Mouse (Mus musculus) mouse embryonic stem cell (cell line): ENCODE measurements around the gene Lamp1.

ENCODE experiments used
- in situ Hi-C, 2 experiments: fragments of 300-500 bp; cut with MboI; formaldehyde crosslinking; loops; 1 replicate in 1 of 2; 3 replicates in 1 of 2; pipeline ENCODE4 v1.14.3; 2019 to 2020; ENCODE audit warnings: low sequenced_read_pairs in 2 of 2, low pct_unique_long_range_greater_than_20kb in 1 of 2, mixed read lengths in 1 of 2; ENCODE audit not compliant: unreplicated experiment in 1 of 2

The Lamp1 gene

DNA sequence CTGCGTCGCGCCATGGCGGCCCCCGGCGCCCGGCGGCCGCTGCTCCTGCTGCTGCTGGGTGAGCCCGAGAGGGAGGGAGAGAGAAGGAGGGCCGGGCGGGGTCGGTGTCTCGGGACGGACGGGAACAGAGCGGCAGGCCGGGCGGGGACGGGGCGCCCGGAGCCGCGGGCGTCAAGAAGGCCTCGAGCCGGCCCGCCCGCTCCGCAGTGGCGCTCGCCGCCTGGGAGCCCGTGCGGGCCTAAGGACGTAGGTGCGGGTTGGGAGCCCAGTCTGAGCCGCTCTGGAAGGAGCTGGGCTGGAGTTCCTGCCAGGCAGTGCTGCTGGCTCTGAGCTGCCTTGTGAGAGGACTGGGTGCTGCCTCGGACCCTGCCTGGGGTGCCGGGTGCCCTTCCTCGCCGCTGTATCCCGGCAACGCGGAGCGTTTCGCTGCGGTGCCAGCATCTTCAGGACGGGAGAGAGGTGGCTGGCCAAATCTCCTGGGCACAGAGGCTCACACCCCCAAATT is 468 bp downstream of the Lamp1 start:
- in situ Hi-C loops, result no loop called here

GRCm38 (mm10) chr8:13160691-13161090 is 1.7 kb downstream of the Lamp1 start:
- in situ Hi-C loops, result no loop called here

- in situ Hi-C loops, result no loop called here
Measured at GRCm38 (mm10) chr8:13162098-13162497, 3.1 kb downstream of the Lamp1 start.

- in situ Hi-C loops, result no loop called here
Measured at GRCm38 (mm10) chr8:13163563-13163962, 4.6 kb downstream of the Lamp1 start.

GRCm38 (mm10) chr8:13164361-13164760 is 5.4 kb downstream of the Lamp1 start:
- in situ Hi-C loops, result no loop called here

DNA sequence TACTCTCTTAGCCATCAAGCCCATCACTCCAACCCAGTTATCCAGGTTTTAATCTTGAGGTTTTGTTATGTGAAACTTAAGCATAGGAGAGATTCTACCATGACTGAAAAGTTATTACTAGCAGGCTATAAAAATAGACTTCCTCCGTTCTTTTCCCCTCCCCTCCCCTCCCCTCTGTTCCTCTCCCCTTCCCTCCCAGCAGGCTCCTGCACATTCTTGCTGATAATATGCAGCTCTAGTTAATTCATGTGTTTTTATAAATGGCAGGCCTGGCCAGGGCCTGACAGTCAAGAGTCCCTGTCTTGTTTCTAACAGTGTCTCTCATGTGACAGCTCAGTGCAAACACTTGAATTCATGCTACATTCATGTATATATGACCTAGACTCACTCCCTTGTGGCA is 11.5 kb downstream of the Lamp1 start:
- in situ Hi-C loops, result no loop called here

DNA sequence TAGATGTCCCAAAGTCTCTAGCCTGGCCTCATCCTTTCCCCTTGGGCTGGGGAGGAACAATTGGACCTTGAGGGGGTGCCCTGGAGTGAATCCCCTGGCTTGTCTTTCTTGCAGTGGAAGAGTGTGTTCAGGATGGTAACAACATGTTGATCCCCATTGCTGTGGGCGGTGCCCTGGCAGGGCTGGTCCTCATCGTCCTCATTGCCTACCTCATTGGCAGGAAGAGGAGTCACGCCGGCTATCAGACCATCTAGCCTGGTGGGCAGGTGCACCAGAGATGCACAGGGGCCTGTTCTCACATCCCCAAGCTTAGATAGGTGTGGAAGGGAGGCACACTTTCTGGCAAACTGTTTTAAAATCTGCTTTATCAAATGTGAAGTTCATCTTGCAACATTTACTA is 15.3 kb downstream of the Lamp1 start:
- in situ Hi-C loops, result no loop called here

DNA sequence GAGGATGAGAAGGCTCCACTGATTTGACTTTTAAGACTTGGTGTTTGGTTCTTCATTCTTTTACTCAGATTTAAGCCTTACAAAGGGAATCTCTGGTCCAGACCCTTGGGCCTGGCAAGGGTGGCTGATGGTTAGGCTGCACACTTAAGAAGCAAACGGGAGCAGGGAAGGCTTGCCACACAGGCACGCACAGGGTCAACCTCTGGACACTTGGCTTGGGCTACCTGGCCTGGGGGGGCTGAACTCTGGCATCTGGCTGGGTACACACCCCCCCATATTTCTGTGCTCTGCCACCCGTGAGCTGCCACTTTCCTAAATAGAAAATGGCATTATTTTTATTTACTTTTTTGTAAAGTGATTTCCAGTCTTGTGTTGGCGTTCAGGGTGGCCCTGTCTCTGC is 15.8 kb downstream of the Lamp1 start:
- in situ Hi-C loops, result no loop called here

DNA sequence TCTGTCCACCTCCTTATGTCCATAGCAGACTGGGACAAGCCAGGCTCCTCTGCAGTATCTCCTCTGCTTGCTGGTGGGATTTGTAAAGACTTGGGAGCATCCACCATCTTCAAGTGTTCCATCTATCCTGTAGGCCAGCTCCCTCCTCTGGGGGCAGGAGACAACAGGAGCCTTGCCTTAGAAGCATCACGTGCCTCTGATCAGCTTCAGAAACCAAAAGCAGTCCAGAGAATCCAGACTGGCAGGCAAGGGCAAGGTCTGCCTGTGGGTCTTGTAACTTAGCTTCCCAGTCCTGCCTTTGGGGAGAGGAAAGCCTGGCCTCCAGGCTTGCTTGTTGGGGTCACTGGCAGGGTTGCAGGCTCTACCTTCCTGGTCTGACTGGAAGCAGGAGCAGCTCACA is 16.7 kb downstream of the Lamp1 start:
- in situ Hi-C loops, result no loop called here

GRCm38 (mm10) chr8:13177173-13177852 is 18.4 kb downstream of the Lamp1 start:
- in situ Hi-C loops, result no loop called here

- in situ Hi-C loops, result no loop called here
Measured at GRCm38 (mm10) chr8:13178137-13178536, 19.2 kb downstream of the Lamp1 start.

DNA sequence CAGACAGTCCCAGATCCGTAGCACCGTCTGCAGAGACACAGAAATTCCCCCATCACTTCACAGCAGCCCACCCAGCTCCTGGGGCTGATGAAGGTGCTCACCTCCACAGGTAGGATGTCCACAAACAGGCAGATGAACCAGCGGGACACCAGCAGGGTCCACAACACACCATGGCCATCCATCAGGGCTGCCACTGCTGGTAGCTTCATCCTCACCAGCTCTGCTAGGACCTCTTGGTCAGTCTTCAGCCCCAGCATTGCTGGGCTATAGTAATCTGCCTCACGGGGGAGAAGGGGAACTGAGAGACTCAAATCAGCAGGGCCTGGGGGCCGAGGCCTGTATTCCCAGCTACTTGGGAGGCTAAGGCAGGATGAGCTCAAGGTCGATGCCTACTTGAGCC is 20.5 kb downstream of the Lamp1 start:
- in situ Hi-C loops, result no loop called here

DNA sequence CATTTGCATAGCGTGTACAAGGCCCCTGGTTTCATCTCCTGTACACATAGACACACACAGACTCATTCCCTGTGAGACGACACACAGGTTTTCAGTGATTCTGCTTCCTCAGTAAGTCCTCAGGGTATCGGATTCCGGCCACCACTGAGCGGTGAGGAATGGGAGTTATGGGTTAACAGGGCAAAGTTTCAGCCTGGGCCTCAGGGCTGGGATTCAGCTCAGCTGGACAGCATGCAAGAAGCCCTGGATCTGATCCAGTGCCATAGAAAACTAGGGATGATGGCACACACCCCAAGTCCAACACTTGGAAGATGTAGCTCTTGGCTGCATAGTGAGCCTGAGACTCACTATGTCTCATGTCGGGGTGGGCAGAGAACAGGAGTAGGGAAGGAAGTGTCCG is 21.0 kb downstream of the Lamp1 start:
- in situ Hi-C loops, result no loop called here

- in situ Hi-C loops, result no loop called here
Measured at GRCm38 (mm10) chr8:13180408-13180807, 21.4 kb downstream of the Lamp1 start.

DNA sequence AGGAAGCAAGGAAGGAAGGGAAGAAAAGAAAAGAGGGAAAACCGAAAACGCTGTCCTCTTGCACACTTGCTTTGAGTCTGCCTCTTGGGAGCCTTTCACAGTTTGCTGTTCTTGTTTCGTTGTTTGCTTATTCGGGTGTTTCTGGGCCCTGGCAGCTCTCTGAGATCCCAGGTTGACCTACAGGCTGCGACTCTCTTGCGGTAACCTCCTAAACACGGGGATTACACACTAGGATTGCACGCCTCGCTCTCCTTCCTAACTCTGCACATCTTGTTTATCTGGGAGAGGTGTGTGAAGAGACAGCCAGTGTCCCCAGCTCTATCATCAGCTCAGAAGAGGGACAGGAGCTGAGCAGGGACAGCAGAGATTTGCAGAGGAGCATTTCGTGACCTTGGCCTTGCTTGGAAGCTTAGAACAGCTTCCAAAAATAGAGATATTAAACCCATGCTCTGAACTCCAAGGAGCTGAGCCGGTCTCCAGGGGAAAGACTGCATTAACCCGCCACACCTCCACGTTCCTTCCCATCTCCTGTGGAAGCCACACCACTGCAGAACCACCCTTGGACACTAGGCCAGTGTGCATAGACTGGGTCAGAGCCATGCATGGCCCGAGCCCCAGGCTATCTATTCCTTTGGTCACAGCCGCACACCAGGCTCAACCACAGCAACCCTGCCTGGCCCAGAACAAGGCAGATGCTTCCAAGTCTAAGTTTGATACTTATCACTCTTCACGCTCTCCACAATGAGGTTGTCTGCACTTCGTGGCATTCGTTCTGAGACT is 22.1 kb downstream of the Lamp1 start:
- in situ Hi-C loops, result no loop called here

DNA sequence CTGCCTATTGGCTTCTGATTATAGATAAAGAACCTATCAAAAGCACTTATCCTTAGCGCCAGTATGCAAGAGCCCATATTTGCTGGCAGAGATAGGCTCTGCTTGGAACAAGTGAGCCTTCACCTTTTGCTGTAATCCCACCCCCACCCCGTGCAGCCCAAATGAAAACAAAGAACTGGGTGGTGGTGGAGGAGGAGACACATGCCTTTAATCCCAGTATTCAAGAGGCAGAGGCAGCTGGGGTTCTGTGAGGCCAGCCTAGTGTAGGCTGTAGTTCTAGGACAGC is 22.7 kb downstream of the Lamp1 start:
- in situ Hi-C loops, result no loop called here

DNA sequence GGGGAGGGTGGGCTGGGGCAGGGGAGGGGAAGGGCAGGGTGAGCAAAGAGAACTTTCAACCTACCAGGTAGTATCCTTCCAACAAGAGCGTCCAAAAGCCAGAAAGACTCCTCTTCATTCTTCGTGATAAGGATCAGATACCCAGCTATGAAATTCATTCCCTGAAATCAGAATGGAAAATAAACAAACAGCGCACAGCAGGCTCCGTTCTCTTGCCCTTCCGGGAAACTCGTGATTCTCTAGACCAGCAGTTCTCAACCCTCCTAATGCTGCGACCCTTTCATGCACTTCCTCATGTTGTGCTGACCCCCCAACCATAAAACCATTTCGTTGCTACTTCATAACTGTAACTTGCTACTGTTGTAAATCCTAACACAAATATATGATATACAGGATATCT is 27.9 kb downstream of the Lamp1 start:
- in situ Hi-C loops, result no loop called here

DNA sequence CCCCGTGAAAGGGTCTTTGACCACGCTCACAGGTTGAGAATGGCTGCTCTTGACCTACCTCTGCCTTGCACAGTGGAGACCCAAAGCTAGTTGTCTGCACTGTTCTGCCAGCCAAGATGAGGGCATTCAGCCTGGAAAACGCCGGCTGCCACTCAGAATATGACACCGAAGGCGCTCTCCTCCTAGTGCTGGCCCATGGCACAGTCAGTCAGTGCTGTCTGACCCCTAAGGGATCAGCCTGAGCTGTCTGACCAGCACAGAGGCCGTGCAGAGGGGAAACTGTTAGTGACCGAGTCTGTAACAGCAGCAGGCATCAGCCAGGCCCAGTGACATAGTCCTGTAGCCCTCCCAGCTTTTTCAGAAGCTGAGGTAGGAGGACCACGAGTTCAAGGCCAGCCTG is 28.3 kb downstream of the Lamp1 start:
- in situ Hi-C loops, result no loop called here

DNA sequence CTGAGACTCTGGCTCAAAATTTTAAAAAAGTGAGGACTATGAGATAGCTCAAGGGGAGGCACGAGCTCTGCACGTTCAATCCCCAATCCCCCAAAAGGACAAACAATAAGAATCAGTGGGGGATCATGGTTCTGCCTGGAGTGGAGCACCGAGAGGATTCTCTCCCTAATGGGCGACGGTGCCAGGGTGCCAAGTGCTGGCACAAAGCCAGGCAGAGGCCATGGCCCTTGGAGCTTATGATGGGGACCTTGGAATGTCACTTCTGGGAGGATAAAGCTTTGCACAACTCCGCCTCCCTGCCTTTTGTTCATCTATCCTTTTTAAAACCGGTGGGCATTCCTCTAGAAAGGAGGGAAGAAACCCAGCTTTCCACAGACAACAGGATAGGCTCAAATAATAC is 28.7 kb downstream of the Lamp1 start:
- in situ Hi-C loops, result no loop called here

DNA sequence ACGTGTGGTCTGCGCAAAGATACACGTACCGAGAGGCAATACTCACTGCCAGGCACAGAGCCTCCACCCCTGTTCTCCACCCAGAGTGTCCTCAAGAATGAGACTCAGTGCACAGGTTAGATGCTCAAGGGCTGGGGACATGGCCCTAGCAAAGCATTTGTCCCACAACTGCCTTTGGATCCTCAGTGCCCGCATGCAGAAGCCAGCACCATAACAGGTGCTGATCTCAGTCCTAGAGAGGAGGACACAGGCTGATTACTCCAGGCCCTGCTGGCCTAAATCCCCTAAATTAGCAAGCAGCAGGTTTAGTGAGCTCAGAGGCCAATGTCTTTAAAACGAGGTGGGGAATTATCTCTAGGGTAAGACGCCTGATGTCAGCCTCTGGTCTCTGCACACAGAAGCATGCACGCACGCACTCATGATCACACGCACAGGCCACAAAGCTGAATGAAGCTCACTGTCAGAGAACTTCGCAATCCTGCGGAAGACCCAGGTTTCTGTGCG is 29.1 kb downstream of the Lamp1 start:
- in situ Hi-C loops, result no loop called here
